Mouse (Mus musculus) thymus, adult 2 months (tissue): Measurements from ENCODE around the gene Cep57l1.

Source experiments
- CTCF ChIP-seq: fragments of 200-500 bp; IDR thresholded peaks from 2 replicates; pipeline ENCODE4 v1.5.1; 2012; ENCODE audit warnings: mild to moderate bottlenecking, control low read depth, low read length, moderate library complexity, borderline replicate concordance; ENCODE audit not compliant: control insufficient read depth, poor library complexity, insufficient read depth; ENCODE audit errors: extremely low read depth
- POLR2A ChIP-seq: fragments of 200-500 bp; IDR thresholded peaks from 2 replicates; pipeline ENCODE4 v1.6.1; 2012; ENCODE audit warnings: mild to moderate bottlenecking, low read length, control low read depth, moderate library complexity; ENCODE audit not compliant: control insufficient read depth, poor library complexity, insufficient read depth; ENCODE audit errors: extremely low read depth

DNA sequence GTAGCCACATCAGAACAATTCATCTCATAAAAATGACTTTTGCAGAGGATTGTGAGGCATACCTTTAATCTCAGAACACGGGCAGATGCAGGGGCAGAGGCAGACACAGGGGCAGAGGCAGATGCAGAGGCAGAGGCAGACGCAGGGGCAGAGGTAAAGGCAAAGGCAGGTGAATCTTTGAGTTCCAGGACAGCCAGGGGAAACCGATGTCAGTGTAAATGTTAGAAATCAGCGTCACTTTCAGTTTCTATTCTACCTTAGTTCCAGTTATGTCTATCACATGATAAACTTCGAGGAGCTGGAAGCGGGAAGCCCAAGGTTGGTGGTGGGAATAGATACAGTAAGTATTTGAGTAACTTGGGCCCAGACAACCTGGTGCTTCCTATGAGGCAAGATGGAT, 42.4 kb downstream of the Cep57l1 start:
- TF ChIP-seq CTCF (no peak), POLR2A (no peak)
